8 mouse cellular contexts compared by ENCODE assay signal in genomic region chr3:87996971-87997614, GRCm38 (mm10). TPM values are rescaled to one million over a fixed set of nuclear protein-coding genes. Genes with fewer than 3 reads are reported as not detected.
A peak's percentile ranks its signal among the peaks of the same experiment; 100 is the strongest.
DNase-seq lines count a peak whose midpoint lies in the region; ATAC-seq and TF ChIP-seq lines count a peak whose summit lies in the region.

No protein-coding gene starts in this region.

- TF ChIP-seq POLR2A in heart, adult 2 months (IDR thresholded peaks at IDR 0.05; ENCODE audit: insufficient read depth, low read depth, low read length) = no peak
- no peak for TF ChIP-seq POLR2A in bone marrow macrophage, adult 2 months (IDR thresholded peaks at IDR 0.05; ENCODE audit: borderline replicate concordance, low read depth, low read length)
- no peak for TF ChIP-seq POLR2A in small intestine, adult 2 months (IDR thresholded peaks at IDR 0.05; ENCODE audit: low read depth, low read length)

- TF ChIP-seq EP300 in heart, adult 2 months (IDR thresholded peaks at IDR 0.05; ENCODE audit: insufficient read depth, low read depth, low read length) = no peak

- TF ChIP-seq CTCF in heart, adult 2 months (IDR thresholded peaks at IDR 0.05) = no peak
- TF ChIP-seq CTCF in bone marrow macrophage, adult 2 months (IDR thresholded peaks at IDR 0.05; ENCODE audit: low read depth, low read length) = no peak
- TF ChIP-seq CTCF in small intestine, adult 2 months (IDR thresholded peaks at IDR 0.05; ENCODE audit: extremely low read depth, insufficient read length, insufficient replicate concordance, low read depth, low read length) = no peak

- H3K4me3 ChIP-seq in heart, adult 2 months = peak overlapping the region; percentile 38
- H3K4me3 ChIP-seq in bone marrow macrophage, adult 2 months (ENCODE audit: insufficient read depth, low read length) = peak overlapping the region; percentile 22; the same call in 1 of the 2 replicates
- H3K4me3 ChIP-seq in hindbrain, embryonic 11.5 days (ENCODE audit: low read depth, low read length) = peak overlapping the region; percentile 31
- peak overlapping the region; percentile 32 for H3K4me3 ChIP-seq in liver, embryonic 13.5 days (replicated peaks)
- peak overlapping the region; percentile 44 for H3K4me3 ChIP-seq in small intestine, adult 2 months (ENCODE audit: low read depth, low read length)

- no peaks in the 10 kb centered on the region for H3K79me2 ChIP-seq in heart, adult 2 months (replicated peaks; ENCODE audit: control insufficient read depth, insufficient read depth, low read length)

- peak; percentile 40; the same call in 1 of the 2 replicates for ATAC-seq in hindbrain, embryonic 11.5 days (ENCODE audit: low FRiP score)
- no peak for ATAC-seq in liver, embryonic 13.5 days (ENCODE audit: low read depth)

- H3K27ac ChIP-seq in heart, adult 2 months = no peak overlapping the region
- no peak overlapping the region for H3K27ac ChIP-seq in bone marrow macrophage, adult 2 months (ENCODE audit: insufficient read depth, low read depth, low read length)
- H3K27ac ChIP-seq in hindbrain, embryonic 11.5 days (ENCODE audit: low read depth, low read length) = no peak overlapping the region
- no peak overlapping the region for H3K27ac ChIP-seq in liver, embryonic 13.5 days
- no peak overlapping the region for H3K27ac ChIP-seq in small intestine, adult 2 months (ENCODE audit: insufficient read depth, low read depth, low read length)

- no peaks in the 10 kb centered on the region for H3K36me3 ChIP-seq in heart, adult 2 months (ENCODE audit: control insufficient read depth, insufficient read depth, low read length)
- no peaks in the 10 kb centered on the region for H3K36me3 ChIP-seq in hindbrain, embryonic 11.5 days (ENCODE audit: control insufficient read depth, insufficient read depth, low read length)
- H3K36me3 ChIP-seq in liver, embryonic 13.5 days = no peaks in the 10 kb centered on the region
- no peaks in the 10 kb centered on the region for H3K36me3 ChIP-seq in small intestine, adult 2 months (ENCODE audit: control insufficient read depth, insufficient read depth, low read length)

- 0 out of 2 replicates have a peak, but pooled peaks cover 1% of the 10 kb centered on the region for H3K4me1 ChIP-seq in heart, adult 2 months (ENCODE audit: control insufficient read depth, insufficient read depth, low read length)
- no peaks in the 10 kb centered on the region for H3K4me1 ChIP-seq in bone marrow macrophage, adult 2 months (ENCODE audit: control insufficient read depth, insufficient read depth, low read length)
- H3K4me1 ChIP-seq in hindbrain, embryonic 11.5 days (replicated peaks; ENCODE audit: control insufficient read depth, insufficient read depth, low read length) = peaks cover 9% of the 10 kb centered on the region
- H3K4me1 ChIP-seq in liver, embryonic 13.5 days (replicated peaks) = peaks cover 7% of the 10 kb centered on the region
- peaks cover 5% of the 10 kb centered on the region for H3K4me1 ChIP-seq in small intestine, adult 2 months (ENCODE audit: control insufficient read depth, insufficient read depth, insufficient read length, low read length)

- DNase-seq in heart, adult 2 months = peak in 1 of 2 experiments; percentile 51
- DNase-seq in heart, adult 8-10 months (ENCODE audit: low spot score) = no peak
- DNase-seq in hindbrain, embryonic 11.5 days (ENCODE audit: low spot score) = no peak
- DNase-seq in liver, embryonic 13.5 days = no peak
- DNase-seq in adipocyte (ENCODE audit: low spot score) = no peak
- no peak for DNase-seq in left cerebral cortex, adult 9 months (ENCODE audit: low spot score in 2 of 2)

- peak overlapping the region; percentile 23; the same call in 1 of the 2 replicates for H3K9ac ChIP-seq in heart, adult 2 months (ENCODE audit: low read depth, low read length)
- H3K9ac ChIP-seq in hindbrain, embryonic 11.5 days (ENCODE audit: low read depth, low read length) = no peak overlapping the region
- no peak overlapping the region for H3K9ac ChIP-seq in liver, embryonic 13.5 days

- intact Hi-C loops in heart, adult 2 months (cut with DNase I) = no loop called here

- no peaks in the 10 kb centered on the region for H3K9me3 ChIP-seq in hindbrain, embryonic 11.5 days (ENCODE audit: control insufficient read depth, low read length)
- no peaks in the 10 kb centered on the region for H3K9me3 ChIP-seq in liver, embryonic 13.5 days (replicated peaks)

- WGBS in heart, adult 2 months = under 1% methylated on average over 45 of the region's 49 CpGs
- under 1% methylated on average over 45 of the region's 49 CpGs for WGBS in hindbrain, embryonic 11.5 days
- 1% methylated on average over 49 of the region's 49 CpGs for WGBS in liver, embryonic 13.5 days (ENCODE audit: insufficient replicate concordance)
- WGBS in small intestine, adult 2 months = 2% methylated on average over 49 of the region's 49 CpGs

- H3K4me2 ChIP-seq in hindbrain, embryonic 11.5 days (replicated peaks; ENCODE audit: low read depth, low read length) = peak overlapping the region; percentile 56
- H3K4me2 ChIP-seq in liver, embryonic 13.5 days = peak overlapping the region; percentile 52

- H3K27me3 ChIP-seq in heart, adult 2 months (ENCODE audit: control insufficient read depth, insufficient read depth, low read length) = peaks cover 34% of the 10 kb centered on the region
- H3K27me3 ChIP-seq in hindbrain, embryonic 11.5 days (ENCODE audit: control insufficient read depth, insufficient read depth, low read length) = peaks cover 88% of the 10 kb centered on the region
- H3K27me3 ChIP-seq in liver, embryonic 13.5 days = peaks cover 99% of the 10 kb centered on the region
- H3K27me3 ChIP-seq in small intestine, adult 2 months (ENCODE audit: control insufficient read depth, insufficient read depth, low read length) = peaks cover 64% of the 10 kb centered on the region

RNA-seq across cellular contexts. Expression of gene Bcan, which starts 2.9 kb away (rescaled TPM):
- under 1 TPM in 1 of 2 experiments, not detected in 1; 0.09 TPM for total RNA-seq in heart, adult 2 months (2021)
- polyA plus RNA-seq in heart, adult 2 months (2012; rRNA removed) = 0.32 and 0.55 TPM in 2 replicates
- total RNA-seq in heart, adult 8-10 months (2022) = under 1 TPM in 3 of 4 experiments, not detected in 1; 0.09 to 0.69 (median 0.27) TPM
- not detected in 2 replicates for polyA plus RNA-seq in bone marrow macrophage, adult 2 months (2012; ENCODE audit: insufficient read depth, insufficient read length, missing spikeins)
- polyA plus RNA-seq in hindbrain, embryonic 11.5 days (2014; fragmentation: Nextera tagmentation; extraction: Ambion mirVana) = 0.21 and 0.82 TPM in 2 replicates
- 0.05 TPM in 1 of 2 replicates, not detected in the other for polyA plus RNA-seq in liver, embryonic 13.5 days (2015; fragmentation: Nextera tagmentation; extraction: Ambion mirVana)
- polyA plus RNA-seq in small intestine, adult 2 months (2012; rRNA removed) = 0.04 and 0.24 TPM in 2 replicates

RNA-seq across cellular contexts. Expression of gene Nes, which starts 26.2 kb away (rescaled TPM):
- 10 to 100 TPM; 14.7 to 22.8 TPM for total RNA-seq in heart, adult 2 months (2021)
- polyA plus RNA-seq in heart, adult 2 months (2012; rRNA removed) = 6.2 and 10.0 TPM in 2 replicates
- 10 to 100 TPM; 10.1 to 25.1 (median 18.9) TPM for total RNA-seq in heart, adult 8-10 months (2022)
- polyA plus RNA-seq in bone marrow macrophage, adult 2 months (2012; ENCODE audit: insufficient read depth, insufficient read length, missing spikeins) = 1.4 and 1.7 TPM in 2 replicates
- 71.6 and 87.9 TPM in 2 replicates for polyA plus RNA-seq in hindbrain, embryonic 11.5 days (2014; fragmentation: Nextera tagmentation; extraction: Ambion mirVana)
- polyA plus RNA-seq in liver, embryonic 13.5 days (2015; fragmentation: Nextera tagmentation; extraction: Ambion mirVana) = 2.6 and 2.8 TPM in 2 replicates
- 2.6 and 5.0 TPM in 2 replicates for polyA plus RNA-seq in small intestine, adult 2 months (2012; rRNA removed)

RNA-seq across cellular contexts. Expression of gene Hapln2, which starts 30.3 kb away (rescaled TPM):
- not detected for total RNA-seq in heart, adult 2 months (2021)
- not detected in 2 replicates for polyA plus RNA-seq in heart, adult 2 months (2012; rRNA removed)
- not detected for total RNA-seq in heart, adult 8-10 months (2022)
- polyA plus RNA-seq in bone marrow macrophage, adult 2 months (2012; ENCODE audit: insufficient read depth, insufficient read length, missing spikeins) = not detected in 2 replicates
- polyA plus RNA-seq in hindbrain, embryonic 11.5 days (2014; fragmentation: Nextera tagmentation; extraction: Ambion mirVana) = not detected in 2 replicates
- polyA plus RNA-seq in liver, embryonic 13.5 days (2015; fragmentation: Nextera tagmentation; extraction: Ambion mirVana) = not detected in 2 replicates
- not detected in 2 replicates for polyA plus RNA-seq in small intestine, adult 2 months (2012; rRNA removed)

RNA-seq across cellular contexts. Expression of gene Gpatch4, which starts 45.8 kb away (rescaled TPM):
- 1 to 10 TPM; 9.5 to 9.9 TPM for total RNA-seq in heart, adult 2 months (2021)
- 4.3 and 8.5 TPM in 2 replicates for polyA plus RNA-seq in heart, adult 2 months (2012; rRNA removed)
- total RNA-seq in heart, adult 8-10 months (2022) = 10 to 100 TPM in 3 of 4 experiments, 1 to 10 TPM in 1; 9.8 to 11.7 (median 10.8) TPM
- 7.9 and 8.4 TPM in 2 replicates for polyA plus RNA-seq in bone marrow macrophage, adult 2 months (2012; ENCODE audit: insufficient read depth, insufficient read length, missing spikeins)
- 34.4 and 37.4 TPM in 2 replicates for polyA plus RNA-seq in hindbrain, embryonic 11.5 days (2014; fragmentation: Nextera tagmentation; extraction: Ambion mirVana)
- polyA plus RNA-seq in liver, embryonic 13.5 days (2015; fragmentation: Nextera tagmentation; extraction: Ambion mirVana) = 32.7 TPM in 2 replicates
- polyA plus RNA-seq in small intestine, adult 2 months (2012; rRNA removed) = 3.7 and 4.4 TPM in 2 replicates

RNA-seq across cellular contexts. Expression of gene Crabp2, which starts 48.6 kb away (rescaled TPM):
- under 1 TPM in 1 of 2 experiments, not detected in 1; 0.25 TPM for total RNA-seq in heart, adult 2 months (2021)
- not detected in 2 replicates for polyA plus RNA-seq in heart, adult 2 months (2012; rRNA removed)
- total RNA-seq in heart, adult 8-10 months (2022) = not detected
- polyA plus RNA-seq in bone marrow macrophage, adult 2 months (2012; ENCODE audit: insufficient read depth, insufficient read length, missing spikeins) = not detected in 2 replicates
- polyA plus RNA-seq in hindbrain, embryonic 11.5 days (2014; fragmentation: Nextera tagmentation; extraction: Ambion mirVana) = 738 and 794 TPM in 2 replicates
- 2.2 and 2.3 TPM in 2 replicates for polyA plus RNA-seq in liver, embryonic 13.5 days (2015; fragmentation: Nextera tagmentation; extraction: Ambion mirVana)
- polyA plus RNA-seq in small intestine, adult 2 months (2012; rRNA removed) = 0.10 TPM in 1 of 2 replicates, not detected in the other
